Mouse (Mus musculus) kidney, adult 18-20 months (tissue): ENCODE data around the gene Rnf207.

Experiments used
- DNase-seq: peaks from one replicate; pipeline ENCODE4 v3.0.0; 2021

Rnf207 gene

GRCm38 (mm10) chr4:152326543-152326942 is 7.8 kb upstream of the Rnf207 start:
- no peak for DNase-seq

GRCm38 (mm10) chr4:152325574-152326411 is 7.0 kb upstream of the Rnf207 start, which contains the start of gene Rpl22:
Rpl22 (plus strand) TSS chr4:152325742.
- peak; percentile 91 for DNase-seq

- no peak for DNase-seq
Observed at GRCm38 (mm10) chr4:152324641-152325562, 6.1 kb upstream of the Rnf207 start.

DNA sequence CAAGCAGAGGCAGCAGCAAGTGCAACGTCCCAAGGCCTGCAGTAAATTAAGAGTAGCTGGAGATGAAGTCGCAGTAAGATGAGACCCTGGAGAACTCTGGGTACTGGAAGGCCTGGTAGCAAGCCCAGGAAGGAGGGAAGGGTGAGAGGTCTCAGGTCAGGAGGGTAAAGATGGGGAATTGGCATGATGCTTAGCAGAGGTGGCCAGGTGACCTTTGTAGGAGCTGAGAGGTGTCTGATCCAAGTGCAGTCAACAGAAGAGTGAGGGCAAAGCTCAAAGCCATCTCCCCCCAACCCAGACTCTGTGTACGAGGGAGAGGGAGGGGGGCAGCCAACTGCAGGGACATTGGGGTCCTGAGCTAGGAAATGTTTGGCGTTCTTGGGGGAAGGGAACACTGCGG is 2.7 kb upstream of the Rnf207 start:
- DNase-seq, result peak; percentile 25

DNA sequence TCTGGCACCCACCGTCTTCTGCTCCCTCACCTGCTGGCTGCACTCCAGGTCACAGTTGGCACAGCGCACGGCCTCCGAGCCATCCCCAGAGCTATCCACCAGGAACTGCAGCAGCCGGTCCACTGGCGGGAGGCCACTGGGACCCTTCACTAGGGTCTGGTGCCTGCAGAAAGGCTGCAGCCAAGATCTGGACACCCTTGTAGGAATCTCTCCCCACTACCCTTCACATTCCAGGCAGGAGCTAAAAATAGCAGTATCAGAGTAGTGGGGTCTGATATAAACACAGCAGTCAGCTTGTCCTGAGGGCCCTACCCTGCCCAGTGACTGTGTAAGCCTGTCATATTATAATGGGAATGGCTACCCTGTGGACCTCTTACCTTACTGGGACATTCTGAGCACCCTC is 1.2 kb downstream of the Rnf207 start:
- no peak for DNase-seq

- DNase-seq, result no peak
Observed at GRCm38 (mm10) chr4:152315498-152316213, 3.1 kb downstream of the Rnf207 start.

- no peak for DNase-seq
Observed at GRCm38 (mm10) chr4:152313934-152314333, 4.9 kb downstream of the Rnf207 start.

DNA sequence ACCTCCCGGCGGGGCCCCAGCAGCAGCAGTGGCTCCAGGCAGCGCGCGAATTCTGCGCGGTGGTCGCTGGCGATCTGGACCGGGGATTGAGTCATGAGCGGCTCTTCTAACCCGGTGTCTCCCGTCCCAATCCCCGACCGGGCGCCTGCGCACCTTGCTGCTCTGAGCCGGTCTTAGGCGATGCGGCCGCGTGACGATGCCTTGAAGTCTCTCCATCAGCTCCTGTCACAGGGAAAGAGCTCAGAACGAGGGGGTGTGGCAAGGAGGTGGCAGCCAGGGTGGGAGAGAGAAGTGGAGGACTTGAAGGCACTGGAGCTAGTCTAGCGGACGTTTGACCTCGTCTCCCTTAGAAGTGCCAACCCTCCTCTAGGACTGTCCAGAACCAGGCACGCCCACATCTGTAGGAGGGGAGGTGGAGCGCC is 5.6 kb downstream of the Rnf207 start:
- DNase-seq, result peak; percentile 33

DNA sequence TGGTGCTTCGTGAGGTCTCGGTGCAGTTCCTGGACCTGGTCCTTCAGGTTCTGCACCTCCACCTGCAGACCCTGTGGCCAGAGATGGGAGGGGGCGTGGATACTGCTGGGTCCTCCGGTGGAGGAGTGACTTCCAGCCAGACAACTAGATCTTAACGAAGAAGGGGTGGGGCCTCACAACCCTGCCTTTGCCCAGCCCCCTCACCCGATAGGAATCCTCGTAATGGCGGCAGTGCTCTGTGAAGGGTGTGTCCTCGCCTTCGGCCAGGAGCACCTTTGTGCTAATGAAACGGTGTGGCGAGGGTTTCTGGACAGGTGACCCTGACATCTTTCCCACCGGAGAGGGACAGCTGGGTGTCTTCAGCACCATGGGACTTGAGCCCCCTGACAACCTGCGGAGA is 6.6 kb downstream of the Rnf207 start:
- no peak for DNase-seq

GRCm38 (mm10) chr4:152307542-152307941 is 11.3 kb downstream of the Rnf207 start:
- no peak for DNase-seq

- no peak for DNase-seq
Observed at GRCm38 (mm10) chr4:152305991-152306390, 12.8 kb downstream of the Rnf207 start.

DNA sequence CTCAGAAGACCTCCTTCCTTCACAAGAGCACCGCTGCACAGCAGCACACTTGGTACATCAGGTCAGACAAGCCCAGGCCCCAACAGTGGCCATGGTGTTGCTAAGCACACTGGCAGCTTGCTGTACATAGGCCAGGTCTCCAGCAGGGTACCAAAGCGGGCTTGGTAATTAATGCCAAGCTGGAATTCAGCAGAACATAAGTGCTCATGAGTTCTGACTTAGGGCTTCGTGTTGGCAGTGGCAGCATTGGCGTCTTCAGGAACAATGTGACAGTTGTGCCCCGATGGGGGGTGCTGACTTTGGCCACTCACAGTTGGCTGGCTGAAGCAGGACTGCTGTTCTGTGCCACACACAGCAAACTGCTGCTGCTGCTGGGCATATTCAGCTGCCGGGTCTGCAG is 14.1 kb downstream of the Rnf207 start:
- no peak for DNase-seq

GRCm38 (mm10) chr4:152303172-152303571 is 15.6 kb downstream of the Rnf207 start:
- DNase-seq, result peak; percentile 54

DNA sequence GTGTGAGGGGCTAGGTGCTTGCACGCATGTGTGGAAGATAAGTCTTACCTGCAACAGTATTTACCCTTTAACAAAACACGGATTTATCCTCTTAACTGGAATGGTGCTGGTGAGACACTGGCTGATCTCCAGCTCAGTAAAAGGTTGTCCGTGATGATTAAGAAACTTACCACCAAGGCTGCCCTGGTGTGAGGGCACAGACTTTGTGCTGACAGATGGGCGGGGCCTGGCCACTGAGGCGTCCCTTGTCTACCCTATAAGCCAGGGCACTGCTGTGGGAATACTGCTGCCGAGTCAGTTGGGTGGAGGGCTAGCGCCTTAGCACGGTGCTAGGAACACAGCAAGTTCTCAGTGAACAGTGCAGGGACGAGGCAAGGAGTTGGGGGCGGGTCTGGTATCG is 16.8 kb downstream of the Rnf207 start:
- DNase-seq, result peak; percentile 51

GRCm38 (mm10) chr4:152300375-152300774 is 18.4 kb downstream of the Rnf207 start:
- DNase-seq, result no peak

GRCm38 (mm10) chr4:152298836-152299235 is 20.0 kb downstream of the Rnf207 start:
- no peak for DNase-seq

DNA sequence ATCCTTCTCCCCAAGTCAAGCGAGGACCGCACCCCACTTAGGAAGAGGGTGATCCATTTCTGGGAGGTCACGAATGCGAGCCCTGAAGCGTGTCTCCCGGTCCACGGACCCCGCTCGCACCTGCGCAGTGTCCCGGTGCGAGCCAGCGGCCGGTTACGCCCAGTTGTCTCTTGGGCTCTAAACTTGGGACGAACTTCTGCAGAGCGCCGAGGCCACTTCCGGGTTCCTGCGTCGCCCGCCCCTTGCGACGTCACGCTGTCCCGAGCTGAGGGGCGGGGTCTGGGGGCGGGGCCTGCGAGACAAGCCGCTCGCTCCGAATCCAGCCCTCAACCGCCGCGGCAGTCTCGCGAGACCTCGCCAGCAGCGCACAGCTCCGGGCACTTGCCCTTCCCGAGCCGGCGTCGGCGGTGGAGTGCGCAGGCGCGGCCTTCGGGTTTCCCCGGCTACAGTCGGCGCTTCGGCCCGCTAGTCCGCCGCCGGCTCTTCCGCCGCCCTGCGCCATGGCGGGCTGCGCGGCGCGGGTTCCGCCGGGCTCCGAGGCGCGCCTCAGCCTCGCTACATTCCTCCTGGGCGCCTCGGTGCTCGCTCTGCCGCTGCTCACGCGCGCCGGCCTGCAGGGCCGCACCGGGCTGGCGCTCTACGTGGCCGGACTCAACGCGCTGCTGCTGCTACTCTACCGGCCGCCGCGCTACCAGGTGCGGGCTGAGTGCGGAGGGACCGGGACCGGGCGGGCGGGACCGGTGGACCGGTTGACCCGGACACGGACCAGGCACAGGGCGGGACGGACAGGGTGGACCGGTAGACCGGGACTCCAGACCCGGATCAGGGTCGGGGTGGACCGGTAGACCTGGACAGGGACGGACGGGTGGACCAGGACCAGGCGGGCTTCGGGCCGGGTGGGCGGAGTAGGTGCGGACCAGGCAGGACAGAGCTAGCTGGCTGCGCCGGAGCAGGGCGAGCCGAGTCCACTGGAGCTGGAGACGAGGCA is 21.6 kb downstream of the Rnf207 start, which contains the start of gene Icmt:
Gene Icmt (plus strand): TSS at position 354 of the 988 bp plus-strand sequence.
- DNase-seq, result peak; percentile 100

DNA sequence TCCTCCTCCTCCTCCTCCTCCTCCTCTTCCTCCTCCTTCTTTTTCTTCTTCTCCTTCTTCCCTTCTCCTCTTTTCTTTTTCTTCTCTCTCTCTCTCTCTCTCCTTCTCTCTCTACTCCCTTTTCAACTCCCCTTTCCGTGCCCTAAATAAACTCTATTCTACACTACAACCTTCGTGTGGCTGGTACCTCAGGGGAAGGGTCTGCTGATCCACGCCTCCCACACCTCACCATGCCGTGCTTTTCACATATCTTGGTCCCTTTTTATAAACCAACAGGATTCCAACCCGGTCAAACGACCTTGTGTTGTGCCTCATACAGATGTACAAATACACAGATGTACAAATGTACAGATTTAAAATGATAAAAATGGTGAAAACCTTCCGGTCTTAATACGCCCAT is 22.4 kb downstream of the Rnf207 start:
- no peak for DNase-seq

- DNase-seq, result no peak
Observed at GRCm38 (mm10) chr4:152295916-152296315, 22.9 kb downstream of the Rnf207 start.

DNA sequence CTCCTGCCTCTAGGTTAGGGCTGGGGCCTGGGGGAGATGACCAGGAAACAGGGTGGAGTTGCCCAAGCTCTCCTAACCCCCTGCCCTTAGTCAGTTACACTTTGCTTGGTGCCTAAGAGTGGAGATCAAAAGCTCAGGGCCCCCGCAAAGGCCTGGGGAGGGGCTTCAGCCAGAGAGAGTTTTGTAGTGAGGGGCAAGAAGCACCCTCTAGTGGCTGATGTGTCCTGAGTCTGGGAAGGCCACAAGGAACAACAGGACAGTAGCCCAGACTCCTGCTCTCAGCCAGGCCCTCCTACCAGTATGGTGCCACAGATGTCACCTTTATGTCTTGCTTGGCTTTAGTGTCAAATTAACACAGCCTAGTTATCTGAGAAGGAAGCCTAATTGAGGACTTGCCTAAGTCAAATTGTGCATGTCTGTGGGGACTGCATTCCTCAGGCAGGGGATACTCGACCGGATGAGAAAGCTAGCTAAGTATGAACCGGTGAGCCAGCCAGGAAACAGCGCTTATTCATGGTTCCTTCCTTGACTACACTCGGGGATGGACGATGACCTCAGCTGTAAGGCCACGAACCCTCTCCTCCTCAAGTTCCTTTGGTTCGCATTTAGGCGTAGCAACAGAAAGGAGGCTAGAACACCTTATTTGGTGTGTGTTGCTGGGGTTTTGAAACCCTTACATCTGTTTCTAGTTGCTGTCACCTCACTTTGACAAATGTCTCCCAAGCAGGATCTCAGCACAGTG is 24.4 kb downstream of the Rnf207 start:
- no peak for DNase-seq
